Mouse (Mus musculus) spleen, adult 2 months (tissue): Measurements from ENCODE around the gene 1700018B08Rik.

Experiments
- CTCF ChIP-seq: fragments of 200-500 bp; IDR thresholded peaks from 2 replicates; pipeline ENCODE4 v1.5.1; 2011; ENCODE audit warnings: mild to moderate bottlenecking, inconsistent platforms; ENCODE audit not compliant: insufficient read depth, insufficient read length, insufficient replicate concordance; ENCODE audit errors: extremely low read depth
- POLR2A ChIP-seq: fragments of 200-500 bp; IDR thresholded peaks from 2 replicates; pipeline ENCODE4 v1.6.1; 2011; ENCODE audit warnings: low read depth, low read length, inconsistent platforms

- TF ChIP-seq CTCF = no peak
- TF ChIP-seq POLR2A = no peak
These were observed 16.4 kb downstream of the 1700018B08Rik start for GRCm38 (mm10) chr8:121527751-121528150.
